Mouse (Mus musculus) heart, postnatal 25 days (tissue): Measurements from ENCODE around the gene Ppa1. TPM values are rescaled to one million over a fixed set of nuclear protein-coding genes. Genes with fewer than 3 reads are reported as not detected.

Experiments
- total RNA-seq, 2 experiments: library from RNA; stranded (reverse); gene quantifications; 2 replicates each; pipeline ENCODE4 v1.2.3; 2021

Ppa1 gene
- total RNA-seq, 2 experiments from 2014 or later, result 63.9 to 70.1 TPM

Other genes with a start within 250 kb of the Ppa1 start
- under 1 TPM in 1 of 2 experiments, not detected in 1; 0.10 TPM for gene Nodal, start 230.6 kb upstream of the Ppa1 start, total RNA-seq
- 10 to 100 TPM; 71.4 to 75.2 TPM for gene Eif4ebp2, start 195.9 kb upstream of the Ppa1 start, total RNA-seq
- 10 to 100 TPM; 30.1 to 31.3 TPM for gene Lrrc20, start 172.8 kb upstream of the Ppa1 start, total RNA-seq
- not detected for gene Npffr1, start 53.1 kb upstream of the Ppa1 start, total RNA-seq
- gene Sar1a, start 31.7 kb downstream of the Ppa1 start, total RNA-seq, result 100 to 1,000 TPM; 142 to 152 TPM
- gene Tysnd1, start 47.0 kb downstream of the Ppa1 start, total RNA-seq, result 10 to 100 TPM; 22.5 to 22.9 TPM
- 10 to 100 TPM; 31.3 to 31.6 TPM for gene Aifm2, start 66.7 kb downstream of the Ppa1 start, total RNA-seq
- gene H2afy2, start 135.6 kb downstream of the Ppa1 start, total RNA-seq, result 1 to 10 TPM; 4.6 to 5.5 TPM